Mouse (Mus musculus): ENCODE measurements at regions not wholly inside any gene's neighbourhood (a gene's known extent, or its start where the extent isn't known, plus 50 kb on each side); places are given as distances from the start of the nearest gene placed in this dataset.

- Histone ChIP-seq H3K4me2 (ENCODE audit: insufficient read depth, low read depth, poor library complexity, severe bottlenecking) (no peak overlapping the region), H3K9me3 (replicated peaks; ENCODE audit: low read length) (no peaks in the 10 kb centered on the region), H3K27ac (ENCODE audit: insufficient read depth, low read depth) (no peak overlapping the region), H3K9ac (ENCODE audit: insufficient read depth, low read depth) (no peak overlapping the region), H3K27me3 (replicated peaks) (no peaks in the 10 kb centered on the region), H3K4me1 (ENCODE audit: control insufficient read depth in 1 of 2, insufficient read depth in 2 of 2) (no peaks in the 10 kb centered on the region), H3K79me2 (replicated peaks; ENCODE audit: control insufficient read depth, extremely low read depth, insufficient read depth, poor library complexity, severe bottlenecking) (no peaks in the 10 kb centered on the region), H3K36me3 (replicated peaks in 1 of 2; ENCODE audit: control insufficient read depth in 1 of 2, insufficient read depth in 1 of 2, low read length in 1 of 2) (no peaks in the 10 kb centered on the region), H3K4me3 (replicated peaks in 1 of 3; ENCODE audit: low read depth in 2 of 3, low read length in 2 of 3, poor library complexity in 1 of 3) (no peak overlapping the region)
- TF ChIP-seq UBTF (IDR thresholded peaks at IDR 0.05; ENCODE audit: low read depth, low read length), result no peak
- no peak for TF ChIP-seq JUND (conservative IDR thresholded peaks at IDR 0.05; ENCODE audit: low read depth, low read length)
- TF ChIP-seq ETS1 (conservative IDR thresholded peaks at IDR 0.05; ENCODE audit: low read depth, low read length), result no peak
- TF ChIP-seq CTCF (conservative IDR thresholded peaks at IDR 0.05 in 1 of 2, IDR thresholded peaks at IDR 0.05 in 1 of 2; ENCODE audit: low read depth in 2 of 2, low read length in 2 of 2), result no peak
- no peak for TF ChIP-seq ZKSCAN1 (IDR thresholded peaks at IDR 0.05; ENCODE audit: borderline replicate concordance, low read depth, low read length)
- TF ChIP-seq MEF2A (IDR thresholded peaks at IDR 0.05; ENCODE audit: borderline replicate concordance, low read depth, low read length), result no peak
- no peak for TF ChIP-seq SMC3 (IDR thresholded peaks at IDR 0.05; ENCODE audit: low read depth, low read length)
- no peak for TF ChIP-seq TCF12 (IDR thresholded peaks at IDR 0.05; ENCODE audit: low read depth, low read length)
- TF ChIP-seq ZC3H11A (IDR thresholded peaks at IDR 0.05; ENCODE audit: low read depth, low read length), result no peak
- dilution Hi-C loops (cut with MboI; ENCODE audit: extremely low pct_ligation_motif_present, extremely low pct_unique_long_range_greater_than_20kb, low sequenced_read_pairs), result no loop called here
- no peak for DNase-seq (ENCODE audit: extremely low read depth)
- in situ Hi-C loops (cut with MboI; ENCODE audit: low pct_ligation_motif_present, low pct_unique_long_range_greater_than_20kb, low sequenced_read_pairs), result no loop called here
These were observed 272.6 kb downstream of the Plk2 start for GRCm38 (mm10) chr13:110667276-110667956.

DNA sequence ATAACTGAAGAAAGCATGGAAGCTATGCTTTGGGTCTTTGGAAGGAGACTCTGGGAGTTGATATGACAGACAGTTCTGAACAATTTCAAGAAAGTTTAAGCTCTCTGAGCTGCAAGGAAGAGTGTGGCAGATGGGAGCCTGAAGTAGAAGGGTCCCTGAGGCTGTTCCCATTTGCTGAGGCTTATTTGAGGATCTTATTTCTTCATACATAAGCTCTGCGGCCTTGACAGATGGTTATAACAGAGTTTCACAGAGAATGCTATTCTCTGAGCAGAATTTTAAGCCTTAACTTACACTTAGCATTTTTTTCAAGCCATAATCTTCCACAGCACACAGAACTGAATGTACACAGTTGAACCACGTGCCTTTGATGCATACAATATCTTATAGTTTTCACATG, 278.7 kb downstream of the Plk2 start:
- Histone ChIP-seq H3K4me3 (replicated peaks in 1 of 3; ENCODE audit: low read depth in 2 of 3, low read length in 2 of 3, poor library complexity in 1 of 3) (no peak overlapping the region), H3K9me3 (replicated peaks; ENCODE audit: low read length) (no peaks in the 10 kb centered on the region), H3K27ac (ENCODE audit: insufficient read depth, low read depth) (no peak overlapping the region), H3K27me3 (replicated peaks) (no peaks in the 10 kb centered on the region), H3K79me2 (replicated peaks; ENCODE audit: control insufficient read depth, extremely low read depth, insufficient read depth, poor library complexity, severe bottlenecking) (no peaks in the 10 kb centered on the region), H3K4me1 (ENCODE audit: control insufficient read depth in 1 of 2, insufficient read depth in 2 of 2) (no peaks in the 10 kb centered on the region), H3K4me2 (ENCODE audit: insufficient read depth, low read depth, poor library complexity, severe bottlenecking) (no peak overlapping the region), H3K9ac (ENCODE audit: insufficient read depth, low read depth) (no peak overlapping the region), H3K36me3 (replicated peaks in 1 of 2; ENCODE audit: control insufficient read depth in 1 of 2, insufficient read depth in 1 of 2, low read length in 1 of 2) (no peaks in the 10 kb centered on the region)
- DNase-seq (ENCODE audit: extremely low read depth), result no peak
- dilution Hi-C loops (cut with MboI; ENCODE audit: extremely low pct_ligation_motif_present, extremely low pct_unique_long_range_greater_than_20kb, low sequenced_read_pairs), result no loop called here
- TF ChIP-seq CTCF (conservative IDR thresholded peaks at IDR 0.05 in 1 of 2, IDR thresholded peaks at IDR 0.05 in 1 of 2; ENCODE audit: low read depth in 2 of 2, low read length in 2 of 2) (no peak), ZKSCAN1 (IDR thresholded peaks at IDR 0.05; ENCODE audit: borderline replicate concordance, low read depth, low read length) (no peak), USF1 (IDR thresholded peaks at IDR 0.05; ENCODE audit: low read depth, low read length) (no peak), MAX (IDR thresholded peaks at IDR 0.05; ENCODE audit: low read length) (no peak), CHD1 (IDR thresholded peaks at IDR 0.05; ENCODE audit: low read depth, low read length) (no peak), EP300 (IDR thresholded peaks at IDR 0.05; ENCODE audit: low read length) (no peak), SMC3 (IDR thresholded peaks at IDR 0.05; ENCODE audit: low read depth, low read length) (no peak), USF2 (conservative IDR thresholded peaks at IDR 0.05; ENCODE audit: low read depth, low read length) (no peak)
- in situ Hi-C loops (cut with MboI; ENCODE audit: low pct_ligation_motif_present, low pct_unique_long_range_greater_than_20kb, low sequenced_read_pairs), result no loop called here

Measured in CH12.LX (cell line).